Mouse (Mus musculus) spleen, embryonic (tissue): ENCODE data around the gene 1700034J05Rik.

Source experiments
- CTCF ChIA-PET: fragments of 350-600 bp; sonication (Branson Sonifier 250); formaldehyde crosslinking; loops from one replicate; lab custom pipeline; 2022; lab: Charles Lee

The 1700034J05Rik gene

DNA sequence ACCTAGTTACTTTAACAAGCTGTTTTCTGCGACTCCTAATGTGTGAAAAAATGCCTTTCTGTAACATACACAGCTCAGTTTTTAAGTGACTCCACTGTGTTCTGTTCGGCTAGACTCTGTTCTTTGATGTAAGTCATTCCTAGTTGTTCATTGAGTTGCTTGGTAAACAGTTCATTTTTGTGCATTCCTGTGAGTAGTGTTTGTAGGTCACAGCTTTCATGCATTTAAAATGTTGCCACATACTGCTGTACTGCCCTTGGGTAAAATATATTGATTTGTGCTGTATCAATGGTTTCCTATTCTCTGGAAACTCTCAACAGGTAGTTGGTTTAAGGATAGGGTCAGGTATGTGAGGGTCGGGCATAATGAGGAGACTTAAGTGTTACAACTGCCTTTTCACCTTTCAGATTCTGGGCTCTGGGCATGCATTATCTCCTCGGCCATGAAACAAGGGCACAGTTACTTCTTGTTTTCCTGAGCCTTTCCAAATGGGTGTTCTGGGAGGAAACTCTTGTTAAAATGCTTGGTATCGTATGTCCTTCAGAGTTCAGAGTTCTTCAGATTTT, 27.7 kb downstream of the 1700034J05Rik start:
- CTCF ChIA-PET = no interaction called here

DNA sequence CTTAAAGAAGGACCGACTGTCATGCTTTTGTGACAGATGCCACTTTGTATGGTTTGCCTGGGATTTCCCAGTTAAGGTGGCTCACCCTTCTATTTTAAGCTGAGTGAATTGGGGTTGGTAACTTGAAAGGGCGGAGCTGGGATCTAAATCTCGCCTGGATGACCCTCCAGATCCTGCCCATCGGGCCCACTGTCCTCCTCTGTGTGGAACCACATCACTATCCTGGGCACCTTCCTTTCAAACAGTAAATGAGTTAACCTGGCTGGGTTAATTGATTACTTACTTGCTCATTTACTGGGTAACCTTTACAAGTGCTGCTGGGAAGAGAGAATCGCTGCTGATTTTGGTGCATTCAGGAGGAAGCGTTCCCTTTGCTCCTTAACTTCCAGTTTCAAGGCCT, 35.9 kb downstream of the 1700034J05Rik start:
- CTCF ChIA-PET = no interaction called here

DNA sequence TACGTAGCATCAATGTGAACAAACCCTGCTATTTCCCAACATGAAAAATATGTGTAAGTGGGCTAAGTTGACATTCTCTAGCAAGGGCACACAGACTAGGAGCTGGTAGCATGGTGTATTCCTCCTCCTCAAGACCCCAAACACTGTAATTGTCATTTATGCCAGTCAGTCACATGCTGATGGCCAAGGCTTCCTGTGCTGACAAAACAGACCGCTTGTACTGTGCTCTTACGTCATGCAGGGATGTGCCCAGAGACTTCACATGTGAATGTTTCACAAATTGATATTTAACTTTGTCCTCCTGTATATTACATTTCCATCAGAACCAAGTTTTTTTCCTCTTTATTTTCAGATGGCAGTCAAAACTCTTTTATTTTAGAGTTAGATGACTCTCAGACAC, 36.8 kb downstream of the 1700034J05Rik start:
- CTCF ChIA-PET = no interaction called here

DNA sequence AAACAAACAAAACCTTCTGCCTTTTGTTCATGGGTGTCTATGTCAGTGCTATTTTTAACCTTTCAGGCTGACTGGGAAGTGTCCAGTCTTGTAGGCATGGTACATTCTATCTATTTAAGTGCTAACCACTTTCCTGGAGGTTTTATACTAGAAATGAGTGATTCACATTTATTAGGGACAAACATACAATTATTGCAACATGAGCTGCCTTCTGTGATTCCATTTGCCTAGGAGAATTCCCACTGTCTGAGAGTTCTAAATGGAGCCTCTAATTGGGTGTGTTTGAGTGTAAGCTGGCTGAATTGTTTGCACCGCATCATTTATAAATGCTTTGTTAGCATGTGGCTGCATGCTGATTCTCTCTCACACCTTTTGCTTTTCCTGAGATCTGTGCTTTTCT, 38.4 kb downstream of the 1700034J05Rik start:
- CTCF ChIA-PET = no interaction called here

DNA sequence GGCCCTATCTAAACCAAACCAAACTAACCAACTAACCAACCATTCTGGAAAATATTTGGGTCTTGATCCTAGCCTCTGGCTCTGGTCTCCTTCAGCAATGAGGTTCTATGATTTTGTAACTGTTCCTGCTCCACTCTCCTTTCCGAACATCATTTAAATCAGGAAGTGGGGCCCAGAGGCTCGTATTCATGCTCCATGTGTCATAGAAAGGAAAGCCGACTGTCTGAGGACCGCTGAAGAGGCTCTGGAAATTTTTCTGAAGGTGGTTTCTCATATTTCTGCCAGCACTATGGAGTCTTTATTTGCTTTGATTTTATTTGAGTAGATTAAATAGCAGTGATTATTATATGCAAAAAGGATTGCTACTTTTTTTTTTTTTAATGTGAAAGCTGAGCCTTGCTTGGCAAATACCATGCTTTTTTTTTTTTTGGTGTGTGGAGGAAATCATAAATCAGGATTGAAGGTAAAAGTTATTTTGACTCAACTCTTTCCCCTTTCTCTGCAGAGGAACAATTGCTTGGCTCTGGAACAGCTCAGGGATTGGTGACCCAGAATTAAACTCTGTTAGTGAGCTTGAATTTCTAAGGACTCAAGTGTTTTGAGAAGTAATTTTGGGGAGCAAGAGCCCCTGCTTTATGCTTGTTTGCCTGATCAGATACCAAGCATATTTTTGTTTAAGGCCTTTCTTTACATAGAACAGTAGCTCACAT, 40.6 kb downstream of the 1700034J05Rik start:
- CTCF ChIA-PET = no interaction called here

DNA sequence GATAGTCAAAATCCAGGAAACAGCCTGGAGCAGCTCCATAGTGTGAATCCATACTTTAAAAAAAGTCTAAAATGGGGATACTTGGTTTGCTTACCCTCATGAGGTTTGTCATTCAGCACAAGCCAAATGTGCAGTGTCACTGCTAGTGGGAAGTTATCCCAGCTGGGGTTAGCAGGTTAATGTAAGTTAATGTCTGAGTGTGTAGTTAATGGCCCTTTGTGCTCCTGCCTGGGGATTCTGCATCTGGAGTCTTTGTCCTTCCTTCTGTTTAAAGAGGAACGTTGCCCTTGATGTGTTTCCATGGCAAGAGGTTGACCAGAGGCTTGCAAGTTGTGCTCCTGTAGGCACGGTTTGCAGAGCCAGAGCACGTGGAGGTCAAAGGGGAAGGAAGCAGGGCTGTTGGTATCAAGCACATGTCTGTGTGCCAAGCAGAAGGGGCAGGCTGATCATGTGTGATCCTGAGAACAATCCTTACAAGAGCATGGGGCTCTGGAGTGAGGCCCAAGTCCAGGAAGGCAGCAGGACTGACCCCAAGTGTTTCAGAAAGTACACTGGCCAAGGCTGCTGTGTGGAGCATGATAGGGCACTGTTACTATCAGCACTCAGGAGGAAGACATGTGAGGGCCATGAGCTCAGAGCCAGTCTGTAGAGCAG, 41.3 kb downstream of the 1700034J05Rik start:
- CTCF ChIA-PET = no interaction called here

DNA sequence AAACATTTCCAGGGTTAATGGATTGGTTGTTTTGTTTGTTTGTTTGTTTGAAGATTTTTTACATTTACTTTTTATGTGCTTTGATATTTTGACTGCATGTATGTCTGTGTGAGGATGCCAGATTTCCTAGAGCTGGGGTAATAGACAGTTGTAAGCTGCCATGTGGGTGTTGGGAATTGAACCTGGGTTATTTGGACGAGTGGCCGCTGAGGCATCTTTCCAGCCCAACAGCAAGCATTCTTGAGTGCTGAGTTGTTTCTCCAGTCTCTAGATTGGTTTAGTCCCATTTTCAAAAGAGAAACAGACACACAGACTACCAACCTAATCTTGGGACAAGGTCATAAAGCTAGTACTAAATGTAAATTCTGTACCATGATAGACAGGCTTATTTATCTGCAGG, 43.4 kb downstream of the 1700034J05Rik start:
- CTCF ChIA-PET = no interaction called here

DNA sequence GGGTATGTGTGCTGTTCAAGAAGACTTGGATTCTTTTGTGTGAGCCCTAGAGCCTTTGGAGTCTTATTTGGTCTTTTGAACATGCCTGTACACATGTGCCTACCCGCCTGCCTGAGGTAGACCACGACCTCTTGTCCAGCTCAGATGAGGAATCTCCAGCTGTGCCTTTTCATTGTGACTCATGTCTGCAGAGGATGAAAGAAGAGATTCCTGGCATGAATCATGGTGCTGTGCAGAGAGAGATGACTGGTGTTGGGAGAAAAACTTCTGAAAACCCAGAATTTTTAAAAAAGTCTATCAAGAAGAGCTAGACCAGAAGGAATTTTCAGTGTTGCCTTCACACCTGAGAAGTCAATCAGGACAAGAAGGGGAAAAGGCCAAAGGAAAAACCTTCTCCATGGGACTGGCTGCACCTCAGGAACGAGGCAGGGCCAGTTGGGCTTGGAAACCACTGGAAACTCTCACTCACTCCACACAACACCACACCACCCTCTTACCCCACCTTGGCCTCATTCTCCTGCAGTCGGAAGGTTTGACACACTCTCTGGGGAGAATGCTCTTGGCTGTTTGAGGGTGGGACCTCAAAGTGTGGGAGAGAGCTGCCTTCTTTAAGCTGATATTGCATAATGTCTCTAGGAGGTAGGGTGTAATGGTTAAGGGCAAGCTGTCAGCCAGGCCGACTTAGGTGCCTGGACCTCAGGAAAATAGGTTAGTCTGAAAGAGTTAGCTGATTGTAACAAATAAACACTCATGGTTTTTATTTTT, 44.3 kb downstream of the 1700034J05Rik start:
- CTCF ChIA-PET = no interaction called here

DNA sequence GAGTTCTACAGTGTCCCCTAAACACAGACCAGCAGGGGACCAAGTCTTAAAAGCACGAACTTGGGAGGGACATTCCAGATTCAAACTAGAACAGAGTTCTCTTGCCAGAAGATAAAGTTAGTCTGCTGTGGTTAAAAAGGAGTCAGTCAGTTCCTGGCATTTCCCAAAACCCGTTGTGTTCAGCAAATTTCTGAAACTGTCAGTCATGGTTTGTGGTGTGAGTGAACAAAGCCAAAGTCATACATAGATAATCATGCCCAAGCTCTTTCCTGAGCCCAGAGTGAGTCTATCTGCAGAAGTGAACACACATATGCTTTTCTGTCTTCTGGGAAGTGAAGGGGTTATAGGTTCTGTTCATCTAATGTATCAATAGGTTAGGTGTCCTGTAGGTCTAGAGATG, 45.4 kb downstream of the 1700034J05Rik start:
- CTCF ChIA-PET = no interaction called here

DNA sequence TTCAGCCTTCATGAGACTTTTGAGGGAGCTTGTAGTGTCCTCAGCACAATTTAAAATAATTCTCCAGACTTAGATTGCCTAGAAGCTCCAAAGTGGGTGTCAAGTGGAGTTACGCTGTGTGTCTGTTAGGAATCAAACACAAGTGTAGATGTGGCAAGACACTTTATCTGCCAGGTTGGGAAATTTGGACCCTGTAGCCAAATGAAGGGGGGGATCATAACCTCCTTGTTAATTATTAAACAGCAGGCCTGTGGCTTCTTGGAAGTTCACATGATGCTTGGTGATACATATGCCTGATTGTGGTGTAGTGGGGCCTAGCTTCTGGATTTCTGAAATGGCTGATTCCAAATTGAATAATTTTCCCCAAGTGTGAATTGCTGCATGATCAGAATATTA, 46.4 kb downstream of the 1700034J05Rik start:
- CTCF ChIA-PET = no interaction called here

DNA sequence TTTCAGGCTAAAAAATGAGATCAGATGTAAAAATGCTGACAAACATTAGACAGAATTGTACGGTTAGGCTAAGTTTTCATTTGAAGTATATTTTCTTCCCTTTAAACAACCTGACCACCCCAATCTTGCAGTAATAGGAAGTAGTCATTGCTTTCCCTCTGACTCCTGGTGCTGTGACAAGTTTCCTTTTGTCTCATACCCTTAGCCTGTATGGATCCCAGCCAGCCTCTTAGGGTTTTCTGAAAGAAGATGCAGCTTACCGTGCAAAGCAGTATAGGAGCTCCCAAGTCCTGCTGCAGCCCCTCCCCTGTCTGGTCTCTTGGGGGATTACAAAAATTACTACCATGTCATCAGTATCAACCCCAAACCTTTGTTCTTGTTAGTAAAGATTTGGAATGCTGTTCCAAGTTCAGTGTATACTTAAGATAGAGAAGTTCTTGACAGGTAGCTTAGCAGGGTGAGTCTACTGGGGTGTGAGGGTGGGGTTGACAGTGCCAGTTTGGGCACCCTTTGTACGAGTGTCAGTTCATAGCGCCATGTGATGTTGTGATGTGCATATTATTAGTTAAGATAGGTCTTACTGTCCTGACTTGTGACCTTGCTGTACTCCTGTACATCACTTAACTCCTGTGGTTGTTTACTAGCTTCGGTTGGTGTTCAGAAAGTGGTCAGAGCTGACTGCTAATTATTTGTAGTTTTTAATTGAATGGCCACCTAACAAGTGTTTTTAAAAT, 47.0 kb downstream of the 1700034J05Rik start:
- CTCF ChIA-PET = no interaction called here

DNA sequence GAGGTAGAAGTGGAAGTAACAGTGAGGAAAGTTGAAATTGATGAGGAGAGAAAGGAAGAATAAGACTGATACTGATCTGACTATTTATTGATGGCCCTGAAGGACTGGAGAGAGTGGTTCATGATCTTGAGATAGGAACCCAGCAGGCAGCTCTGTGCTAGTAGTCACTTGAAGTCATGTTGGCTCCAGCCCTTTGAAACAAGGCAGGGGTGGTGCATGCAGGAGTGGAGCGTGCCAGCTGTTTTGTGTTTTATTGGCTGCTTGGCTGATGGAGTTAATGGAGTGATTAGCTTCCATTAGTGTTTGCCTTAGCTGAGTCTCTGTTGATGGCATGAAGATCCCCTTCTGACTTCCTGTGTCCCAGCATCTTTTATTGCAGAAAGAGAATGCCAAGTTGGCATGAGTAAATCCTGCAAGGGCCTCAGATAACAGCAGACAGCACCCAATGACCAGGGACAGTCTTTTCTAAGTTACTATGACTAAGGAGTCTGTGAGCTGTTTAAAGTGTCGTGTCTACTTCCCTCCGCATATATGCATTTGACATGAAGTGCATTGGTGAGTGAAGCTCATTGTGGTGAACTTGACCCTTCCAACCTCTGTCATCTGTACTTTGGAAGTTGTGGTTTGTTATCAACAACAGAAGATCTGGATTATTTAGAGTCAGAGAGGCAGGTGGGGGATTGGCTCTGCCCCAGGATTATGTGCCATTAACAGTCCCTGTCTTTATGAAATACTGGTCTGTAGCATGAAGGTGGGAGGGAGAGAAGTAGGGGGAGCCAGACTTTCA, 48.0 kb downstream of the 1700034J05Rik start:
- CTCF ChIA-PET = no interaction called here

DNA sequence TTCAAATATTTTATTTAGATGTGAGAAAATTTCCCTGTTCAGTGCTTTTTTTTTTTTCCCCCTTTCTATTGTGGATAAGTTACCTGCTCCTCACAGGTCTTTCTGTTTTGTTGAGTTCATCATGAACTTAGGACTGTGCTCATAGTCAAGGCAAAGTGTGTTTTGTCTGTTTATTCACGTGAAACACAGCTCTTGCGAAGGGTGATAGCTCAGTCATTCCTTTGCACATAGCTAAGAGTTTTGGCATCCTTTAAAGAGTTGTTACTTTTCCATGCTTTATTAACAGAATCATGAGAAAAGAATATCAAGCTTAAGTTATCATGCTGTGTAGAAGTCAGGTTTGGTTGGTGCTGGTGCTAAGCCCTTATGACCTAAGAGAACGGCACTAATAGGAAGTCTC, 49.5 kb downstream of the 1700034J05Rik start:
- CTCF ChIA-PET = no interaction called here

DNA sequence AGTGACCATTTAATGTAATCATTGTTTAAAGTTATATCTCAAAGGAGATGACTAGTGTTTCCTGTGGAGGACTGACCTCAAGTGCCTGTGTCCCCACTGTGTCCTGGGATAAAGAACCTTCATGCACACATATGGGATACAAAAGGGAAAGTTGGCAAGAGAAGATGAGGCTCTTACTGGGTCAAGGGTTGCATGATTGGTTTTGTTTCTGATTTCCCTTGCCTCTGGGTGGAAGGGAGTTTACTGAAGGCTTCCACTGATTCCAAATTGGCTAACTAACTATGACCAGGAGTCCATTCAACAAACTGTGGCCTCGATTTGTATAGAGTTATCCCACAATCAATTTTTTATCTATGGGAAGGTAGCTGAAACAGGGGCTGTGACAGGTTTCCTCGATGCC, 50.6 kb downstream of the 1700034J05Rik start:
- CTCF ChIA-PET = no interaction called here

DNA sequence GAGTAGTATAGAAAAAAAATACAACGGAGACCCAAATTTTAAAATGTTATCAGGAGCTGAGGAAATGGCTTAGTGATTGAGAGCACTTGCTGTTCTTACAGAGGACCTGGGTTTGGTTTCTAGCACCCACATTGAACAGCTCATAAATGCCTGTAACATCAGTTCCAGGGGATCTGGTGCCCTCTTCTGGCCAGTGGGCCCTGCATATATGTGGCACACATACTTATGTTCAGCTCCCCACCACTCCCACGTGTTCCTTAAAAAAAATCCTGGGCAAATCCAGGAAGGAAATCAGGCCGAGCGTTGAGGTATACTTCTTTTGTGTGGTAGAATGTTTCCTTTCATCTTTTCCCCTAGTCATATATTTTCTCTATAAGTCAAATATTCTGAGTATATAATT, 52.3 kb downstream of the 1700034J05Rik start:
- CTCF ChIA-PET = interaction anchor here (0.7 kb wide), 1 partner anchor 32 kb away, joined by 6 read pairs; no protein-coding TSS in a partner anchor
